Mouse (Mus musculus): ENCODE measurements at regions not wholly inside any gene's neighbourhood (a gene's known extent, or its start where the extent isn't known, plus 50 kb on each side); places are given as distances from the start of the nearest gene placed in this dataset.

- ATAC-seq (ENCODE audit: extremely low read depth, insufficient number of reproducible peaks, low FRiP score, poor library complexity, severe bottlenecking) = no peak
Observed at GRCm38 (mm10) chr13:110573360-110574065, 178.7 kb downstream of the Plk2 start.

- ATAC-seq (ENCODE audit: extremely low read depth, insufficient number of reproducible peaks, low FRiP score, poor library complexity, severe bottlenecking) = no peak
Observed at GRCm38 (mm10) chr13:110574764-110575471, 180.1 kb downstream of the Plk2 start.

GRCm38 (mm10) chr13:110578159-110578558 lies 183.3 kb downstream of the Plk2 start:
- no peak for ATAC-seq (ENCODE audit: extremely low read depth, insufficient number of reproducible peaks, low FRiP score, poor library complexity, severe bottlenecking)

- no peak for ATAC-seq (ENCODE audit: extremely low read depth, insufficient number of reproducible peaks, low FRiP score, poor library complexity, severe bottlenecking)
Observed at GRCm38 (mm10) chr13:110580166-110580565, 185.3 kb downstream of the Plk2 start.

- ATAC-seq (ENCODE audit: extremely low read depth, insufficient number of reproducible peaks, low FRiP score, poor library complexity, severe bottlenecking) = no peak
Observed at GRCm38 (mm10) chr13:110580570-110580969, 185.7 kb downstream of the Plk2 start.

- no peak for ATAC-seq (ENCODE audit: extremely low read depth, insufficient number of reproducible peaks, low FRiP score, poor library complexity, severe bottlenecking)
Observed at GRCm38 (mm10) chr13:110584765-110585164, 189.9 kb downstream of the Plk2 start.

- no peak for ATAC-seq (ENCODE audit: extremely low read depth, insufficient number of reproducible peaks, low FRiP score, poor library complexity, severe bottlenecking)
Observed at GRCm38 (mm10) chr13:110594630-110595029, 199.8 kb downstream of the Plk2 start.

- no peak for ATAC-seq (ENCODE audit: extremely low read depth, insufficient number of reproducible peaks, low FRiP score, poor library complexity, severe bottlenecking)
Observed at GRCm38 (mm10) chr13:110599666-110600065, 204.8 kb downstream of the Plk2 start.

GRCm38 (mm10) chr13:110600377-110600776 lies 205.5 kb downstream of the Plk2 start:
- no peak for ATAC-seq (ENCODE audit: extremely low read depth, insufficient number of reproducible peaks, low FRiP score, poor library complexity, severe bottlenecking)

- no peak for ATAC-seq (ENCODE audit: extremely low read depth, insufficient number of reproducible peaks, low FRiP score, poor library complexity, severe bottlenecking)
Observed at GRCm38 (mm10) chr13:110601352-110601751, 206.5 kb downstream of the Plk2 start.

GRCm38 (mm10) chr13:110601840-110602239 lies 207.0 kb downstream of the Plk2 start:
- no peak for ATAC-seq (ENCODE audit: extremely low read depth, insufficient number of reproducible peaks, low FRiP score, poor library complexity, severe bottlenecking)

GRCm38 (mm10) chr13:110602894-110603293 lies 208.0 kb downstream of the Plk2 start:
- peak; percentile 80; the same call in 1 of the 2 replicates for ATAC-seq (ENCODE audit: extremely low read depth, insufficient number of reproducible peaks, low FRiP score, poor library complexity, severe bottlenecking)

GRCm38 (mm10) chr13:110619010-110619409 lies 224.2 kb downstream of the Plk2 start:
- ATAC-seq (ENCODE audit: extremely low read depth, insufficient number of reproducible peaks, low FRiP score, poor library complexity, severe bottlenecking) = no peak

GRCm38 (mm10) chr13:110627136-110627535 lies 232.3 kb downstream of the Plk2 start:
- ATAC-seq (ENCODE audit: extremely low read depth, insufficient number of reproducible peaks, low FRiP score, poor library complexity, severe bottlenecking) = no peak

GRCm38 (mm10) chr13:110627732-110628131 lies 232.9 kb downstream of the Plk2 start:
- ATAC-seq (ENCODE audit: extremely low read depth, insufficient number of reproducible peaks, low FRiP score, poor library complexity, severe bottlenecking) = no peak

- no peak for ATAC-seq (ENCODE audit: extremely low read depth, insufficient number of reproducible peaks, low FRiP score, poor library complexity, severe bottlenecking)
Observed at GRCm38 (mm10) chr13:110628201-110628600, 233.4 kb downstream of the Plk2 start.

- no peak for ATAC-seq (ENCODE audit: extremely low read depth, insufficient number of reproducible peaks, low FRiP score, poor library complexity, severe bottlenecking)
Observed at GRCm38 (mm10) chr13:110633261-110633781, 238.5 kb downstream of the Plk2 start.

GRCm38 (mm10) chr13:110633899-110634298 lies 239.1 kb downstream of the Plk2 start:
- ATAC-seq (ENCODE audit: extremely low read depth, insufficient number of reproducible peaks, low FRiP score, poor library complexity, severe bottlenecking) = no peak

GRCm38 (mm10) chr13:110642792-110643191 lies 247.9 kb downstream of the Plk2 start:
- no peak for ATAC-seq (ENCODE audit: extremely low read depth, insufficient number of reproducible peaks, low FRiP score, poor library complexity, severe bottlenecking)

GRCm38 (mm10) chr13:110643198-110643896 lies 248.5 kb downstream of the Plk2 start:
- ATAC-seq (ENCODE audit: extremely low read depth, insufficient number of reproducible peaks, low FRiP score, poor library complexity, severe bottlenecking) = no peak

All from neutrophil, adult 5-6 weeks (primary cell).